Mouse (Mus musculus) spleen, adult 2 months (tissue): ENCODE results near the gene Anp32a.

ENCODE experiments used
- CTCF ChIP-seq: fragments of 200-500 bp; IDR thresholded peaks from 2 replicates; pipeline ENCODE4 v1.5.1; 2011; ENCODE audit warnings: mild to moderate bottlenecking, inconsistent platforms; ENCODE audit not compliant: insufficient read depth, insufficient read length, insufficient replicate concordance; ENCODE audit errors: extremely low read depth
- POLR2A ChIP-seq: fragments of 200-500 bp; IDR thresholded peaks from 2 replicates; pipeline ENCODE4 v1.6.1; 2011; ENCODE audit warnings: low read depth, low read length, inconsistent platforms

GRCm38 (mm10) chr9:62370186-62370585, 29.1 kb downstream of the Anp32a start:
- TF ChIP-seq CTCF (no peak), POLR2A (no peak)
